Mouse (Mus musculus) liver, postnatal 0 days (tissue): ENCODE results near the gene Cox4i2.

Experiments used
- CTCF ChIP-seq: sonication (generic); IDR thresholded peaks from 2 replicates; pipeline ENCODE4 v1.5.1; 2016; ENCODE audit warnings: antibody characterized with exemption, low read depth
- EP300 ChIP-seq: IDR thresholded peaks from 2 replicates; pipeline ENCODE4 v1.6.1; 2016; ENCODE audit warnings: antibody characterized with exemption, low read depth, mild to moderate bottlenecking

DNA sequence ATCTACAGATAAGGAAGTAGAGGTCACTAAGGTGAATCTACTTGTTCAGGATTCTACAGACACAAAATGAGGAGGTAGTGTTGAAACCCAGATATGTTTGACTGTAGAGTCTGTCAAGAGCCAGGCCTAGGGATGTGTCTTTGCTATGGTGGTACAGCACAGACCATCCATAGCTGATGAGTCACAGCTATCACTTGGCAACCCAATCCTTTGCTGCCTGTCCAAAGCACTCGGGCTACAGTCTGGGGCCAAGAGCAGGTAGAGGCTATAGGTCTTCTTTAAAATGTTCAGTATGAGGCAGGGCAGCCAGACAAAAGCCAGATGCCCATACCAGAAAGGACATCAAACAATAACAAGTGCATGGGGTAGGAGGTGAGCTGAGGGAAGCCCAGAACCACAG is 43.6 kb downstream of the Cox4i2 start:
- TF ChIP-seq CTCF, result no peak
- no peak for TF ChIP-seq EP300
